Mouse (Mus musculus) erythroblast, embryonic 14.5 days (primary cell): Measurements from ENCODE around the gene Tmem108.

Source experiments
- GATA1 ChIP-seq: IDR thresholded peaks from 2 replicates; pipeline ENCODE4 v1.6.1; 2012; ENCODE audit warnings: low read length, inconsistent platforms, mixed read lengths
- TAL1 ChIP-seq: IDR thresholded peaks from 3 replicates; pipeline ENCODE4 v1.6.1; 2012; ENCODE audit warnings: low read length, inconsistent platforms, mixed read lengths

GRCm38 (mm10) chr9:103558240-103558639 lies 203.4 kb downstream of the Tmem108 start:
- TF ChIP-seq GATA1 (no peak), TAL1 (no peak)
